Mouse (Mus musculus): Measurements from ENCODE around the gene Mis18a.

The Mis18a gene

DNA sequence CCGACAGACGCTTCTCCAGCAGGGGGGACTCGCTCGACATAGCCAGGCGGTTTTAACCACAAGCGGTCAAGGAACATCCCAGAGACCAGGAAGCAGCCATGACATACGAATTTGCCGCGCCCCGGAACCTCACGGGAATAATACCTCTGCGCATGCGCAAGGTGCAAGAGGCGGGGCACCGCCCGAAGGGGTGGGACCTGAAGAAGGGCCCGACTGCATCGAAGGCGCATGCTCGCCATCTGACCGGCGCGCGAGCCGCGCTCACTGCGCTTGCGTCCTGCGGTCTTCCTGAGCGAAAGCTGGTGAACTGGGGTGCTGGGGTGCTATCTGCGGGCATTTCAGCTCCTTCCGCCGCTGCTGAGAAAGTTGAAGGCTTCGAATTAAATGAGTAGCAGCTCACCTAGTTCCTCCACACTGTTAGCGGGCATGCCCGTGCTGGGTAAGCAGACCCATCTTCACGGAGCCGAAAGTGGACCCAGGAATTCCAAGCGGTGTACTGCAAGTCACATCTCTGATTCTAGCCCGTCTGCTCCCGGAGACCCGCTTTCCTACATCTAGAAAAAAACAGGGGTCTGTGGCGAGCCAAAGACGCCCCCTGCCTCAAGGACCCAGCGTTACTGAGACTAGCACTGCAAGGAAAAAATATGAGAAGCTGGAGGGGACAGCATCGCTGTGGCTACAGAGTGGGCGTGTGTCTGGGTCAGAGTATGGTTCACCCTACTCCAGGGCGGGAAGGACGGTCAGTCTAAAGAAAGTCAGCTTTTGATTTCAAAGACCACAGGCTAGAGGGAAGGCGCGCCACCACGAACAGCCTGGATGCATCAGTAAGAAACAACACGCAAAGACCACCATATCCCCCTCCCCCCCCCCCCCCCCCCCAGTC is at the start of gene Mis18a:
Gene Mis18a, minus strand, starts transcription at position 172 of the 883 bp plus-strand sequence.
- peak; percentile 96 for DNase-seq (ENCODE audit: inconsistent ontology term)

DNA sequence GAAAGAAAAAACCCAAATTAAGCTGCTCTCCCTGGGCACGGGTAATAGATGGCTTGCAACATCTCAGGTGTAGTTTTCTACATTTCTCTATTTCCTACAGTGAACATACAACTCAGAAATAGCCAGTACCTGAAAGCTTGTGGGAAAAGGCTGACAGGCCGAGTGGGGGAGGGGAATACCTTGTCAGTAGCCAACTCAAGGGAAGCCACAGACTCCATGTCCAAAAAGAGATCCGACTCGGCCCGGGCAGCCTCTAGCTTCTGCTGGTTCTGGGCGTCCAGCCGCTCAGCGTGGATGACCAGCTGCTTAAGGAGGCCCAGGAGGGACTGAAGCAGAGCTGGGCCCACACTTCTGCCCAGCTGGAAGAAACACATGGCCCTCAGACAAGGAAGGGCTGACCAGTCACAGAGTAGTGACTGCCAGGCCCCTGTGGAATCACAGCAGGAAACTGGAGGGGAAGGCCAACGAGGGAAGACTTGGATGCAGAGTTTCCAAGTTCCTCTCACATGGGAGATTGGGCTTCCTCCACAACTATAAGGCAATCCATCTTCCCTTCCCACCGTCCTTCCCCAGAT is 48.8 kb upstream of the Mis18a start:
- no peak for DNase-seq (ENCODE audit: inconsistent ontology term)

DNA sequence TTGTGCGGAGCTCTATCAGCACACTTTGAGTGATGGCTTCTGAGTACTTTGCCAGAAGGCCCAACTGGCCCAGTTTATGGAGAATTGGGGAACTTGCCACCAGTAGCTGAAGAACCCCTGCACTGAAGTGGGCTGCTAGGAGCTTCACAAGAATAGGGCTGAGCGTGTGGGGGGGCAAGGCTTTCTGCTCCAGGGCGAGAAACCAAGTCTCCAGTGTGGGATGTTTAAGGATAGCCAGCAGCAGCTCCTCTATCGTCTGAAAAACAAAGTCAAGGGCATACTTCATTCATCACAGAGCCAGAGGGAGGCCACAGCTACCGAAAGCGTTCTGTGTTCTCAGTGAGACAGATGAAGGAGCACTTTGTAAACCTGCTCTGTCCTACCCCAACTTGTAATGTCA is 47.4 kb upstream of the Mis18a start:
- DNase-seq (ENCODE audit: inconsistent ontology term): no peak

DNA sequence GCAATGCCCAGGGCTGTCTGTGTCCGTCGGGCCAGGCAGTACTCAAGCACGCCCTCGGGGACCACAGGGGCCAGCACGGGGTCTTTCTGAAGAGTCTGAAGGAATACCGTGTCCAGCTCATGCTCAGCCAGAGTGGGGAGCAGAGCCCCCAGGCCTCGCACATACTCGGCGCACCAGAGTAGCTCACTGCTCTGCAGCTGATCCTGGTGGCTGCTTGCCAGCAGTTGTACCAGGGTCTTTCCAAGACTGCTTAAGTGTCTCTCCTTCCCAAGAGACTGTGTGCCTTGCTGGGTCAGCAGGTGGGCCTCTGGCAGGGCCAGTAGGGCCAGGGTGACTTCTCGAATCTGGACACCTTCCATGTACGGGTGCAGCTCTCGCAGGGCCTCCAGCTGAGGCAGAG is 47.0 kb upstream of the Mis18a start:
- no peak for DNase-seq (ENCODE audit: inconsistent ontology term)

DNA sequence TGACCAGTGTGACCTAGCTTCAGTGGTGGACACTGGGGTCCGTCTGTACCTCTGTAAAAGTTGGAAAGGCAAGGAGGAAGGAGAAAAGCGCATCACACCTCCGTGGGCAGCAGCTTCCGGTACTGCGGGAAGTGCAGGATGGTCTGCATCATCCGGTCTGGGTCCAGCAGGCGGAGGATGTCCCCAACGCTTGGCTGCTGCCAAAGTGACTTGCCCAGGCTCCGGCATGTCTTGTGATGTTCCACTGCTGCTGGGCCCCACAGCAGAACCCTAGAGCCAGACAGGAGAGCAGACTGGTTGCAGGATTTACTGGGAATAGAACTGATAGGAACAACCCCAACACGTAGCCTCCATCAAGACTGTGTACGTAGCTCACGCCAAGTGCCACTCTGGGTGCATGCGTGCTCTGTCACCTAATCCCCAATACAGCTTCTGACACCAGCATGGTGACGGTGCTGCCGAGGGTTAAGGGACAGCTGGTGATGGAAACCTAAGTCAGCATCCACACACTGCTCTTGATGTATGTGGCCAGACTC is 39.8 kb upstream of the Mis18a start:
- no peak for DNase-seq (ENCODE audit: inconsistent ontology term)

DNA sequence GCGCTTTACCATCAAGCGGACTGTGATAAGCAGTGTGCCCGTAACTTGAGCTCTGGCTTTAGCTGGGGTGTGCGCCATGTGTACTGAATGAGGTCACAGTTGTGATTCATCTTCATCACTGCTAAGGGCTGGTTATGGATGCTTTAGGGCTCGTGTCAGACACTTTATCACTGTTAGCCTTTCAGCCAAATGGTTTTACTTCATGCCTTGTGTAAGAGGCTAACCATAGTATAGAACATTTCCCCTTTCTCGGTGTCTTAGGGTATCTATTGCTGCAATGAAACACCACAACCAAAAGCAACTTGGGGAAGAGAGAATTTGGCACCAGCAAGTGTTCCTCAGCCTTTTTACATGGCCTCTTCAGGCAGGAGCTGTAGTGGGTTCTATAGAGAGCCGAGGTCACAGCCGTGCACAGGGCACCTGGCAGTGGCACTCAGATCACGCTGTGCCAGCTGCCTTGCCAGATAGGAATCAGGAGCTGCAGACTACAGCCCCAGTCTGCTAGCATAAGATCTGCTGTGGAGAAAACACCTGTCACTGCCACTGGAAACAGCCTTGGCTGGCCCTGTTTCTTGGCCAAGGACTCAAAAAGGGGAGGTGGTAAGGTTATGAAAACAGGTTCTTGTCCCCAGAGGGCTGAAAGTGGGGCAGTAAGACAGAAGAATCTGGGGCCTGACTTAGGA is 38.1 kb upstream of the Mis18a start:
- DNase-seq (ENCODE audit: inconsistent ontology term): no peak

DNA sequence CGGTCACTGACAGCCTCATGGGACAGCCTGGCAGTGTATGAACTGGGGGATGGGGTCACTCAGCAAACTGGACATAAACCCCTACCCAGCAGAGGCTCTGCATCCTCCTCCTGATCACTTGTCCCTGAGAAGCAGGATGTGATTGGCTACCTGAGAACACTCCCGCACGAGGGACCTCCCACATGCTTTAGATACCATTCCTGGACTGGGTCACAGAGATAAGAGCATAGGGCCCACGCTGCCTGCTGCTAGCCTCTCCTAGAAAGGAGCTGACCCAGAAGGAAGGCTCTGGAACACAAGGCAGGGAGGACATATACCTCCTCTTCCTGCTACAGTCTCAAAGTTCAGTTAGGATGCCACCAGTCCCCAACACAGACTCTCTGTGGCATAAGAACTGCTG is 33.3 kb upstream of the Mis18a start:
- no peak for DNase-seq (ENCODE audit: inconsistent ontology term)

DNA sequence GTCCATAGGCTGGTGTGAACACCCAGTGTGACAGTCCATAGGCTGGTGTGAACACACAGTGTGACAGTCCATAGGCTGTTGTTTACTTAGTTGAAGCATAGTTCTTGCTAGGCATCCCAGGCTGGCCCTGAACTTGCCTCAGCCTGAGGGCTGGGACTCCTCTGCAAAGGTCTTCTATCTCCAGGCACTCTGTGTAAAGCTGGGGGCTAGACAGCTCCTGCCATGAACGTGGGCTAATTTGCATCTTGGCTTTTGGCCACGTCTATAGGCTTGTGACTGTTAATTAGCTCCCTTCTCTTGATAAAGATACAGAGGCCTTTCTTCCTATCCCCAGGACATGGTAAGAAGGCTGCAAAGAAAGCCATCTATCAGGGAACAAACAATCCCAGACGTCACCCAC is 32.1 kb upstream of the Mis18a start:
- no peak for DNase-seq (ENCODE audit: inconsistent ontology term)

DNA sequence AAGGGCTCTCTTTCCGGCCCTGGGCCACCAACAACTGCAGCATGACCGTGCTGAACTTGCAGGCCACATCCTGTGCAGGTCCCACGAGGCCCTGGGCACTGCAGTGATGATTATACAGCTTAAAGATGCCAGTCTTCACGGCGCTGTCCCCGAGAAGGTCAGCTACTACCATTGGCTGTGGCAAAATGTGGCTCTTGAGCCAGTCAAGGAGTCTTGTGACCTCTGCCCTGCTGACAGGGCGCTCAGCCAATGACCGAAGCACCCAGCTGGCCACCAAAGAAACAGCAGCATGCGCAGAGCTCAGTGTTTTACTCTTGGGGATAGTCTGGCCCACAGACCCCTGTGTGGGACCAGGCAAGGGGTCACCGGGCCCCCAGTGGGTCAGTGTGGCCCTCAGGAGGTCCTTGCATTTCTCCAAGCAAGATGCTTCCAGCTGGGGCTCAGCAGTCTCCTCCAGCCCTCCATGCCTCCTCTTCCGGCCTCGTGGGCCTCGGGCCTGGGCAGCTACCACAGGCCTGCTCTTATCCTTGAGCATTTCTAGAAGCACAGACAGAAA is 26.3 kb upstream of the Mis18a start:
- no peak for DNase-seq (ENCODE audit: inconsistent ontology term)

DNA sequence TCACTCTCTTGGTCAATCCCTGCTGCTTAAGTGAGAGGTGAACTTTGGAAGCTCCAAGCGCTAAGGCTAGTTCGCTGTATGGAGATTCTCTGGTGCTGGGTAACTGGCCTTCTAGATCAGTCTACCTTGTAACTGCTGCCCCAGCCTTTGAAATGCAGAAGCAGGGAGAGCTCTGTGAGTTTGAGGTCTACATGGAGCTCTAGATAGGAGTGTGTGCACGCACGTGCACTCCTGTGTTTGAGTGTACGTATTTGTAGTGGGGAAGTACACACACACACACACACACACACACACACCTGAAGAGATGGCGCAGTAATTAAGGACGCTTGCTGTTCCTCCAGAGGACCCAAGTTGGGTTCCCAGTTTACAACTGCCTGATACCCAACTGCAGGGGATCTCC is 21.0 kb upstream of the Mis18a start:
- DNase-seq (ENCODE audit: inconsistent ontology term): no peak

DNA sequence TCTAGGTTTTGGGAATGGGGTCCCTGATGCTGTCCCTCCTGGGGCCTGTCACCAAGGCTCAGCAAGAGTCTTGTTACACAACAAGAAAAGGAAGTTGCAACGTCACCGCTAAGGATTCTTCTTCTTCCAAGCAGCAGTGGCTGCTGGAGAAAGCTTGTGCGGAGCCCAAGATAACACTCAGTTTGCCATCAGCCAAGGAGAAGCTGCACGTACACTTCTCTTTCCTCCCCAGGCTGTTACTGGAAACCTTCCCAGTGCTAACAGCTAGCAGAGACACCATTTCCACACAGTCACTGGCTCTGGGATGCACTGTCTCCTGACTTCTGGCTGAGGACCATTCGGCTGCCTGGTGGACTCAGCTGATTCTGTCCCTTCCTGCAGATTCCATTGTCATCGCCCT is 19.9 kb upstream of the Mis18a start:
- no peak for DNase-seq (ENCODE audit: inconsistent ontology term)

DNA sequence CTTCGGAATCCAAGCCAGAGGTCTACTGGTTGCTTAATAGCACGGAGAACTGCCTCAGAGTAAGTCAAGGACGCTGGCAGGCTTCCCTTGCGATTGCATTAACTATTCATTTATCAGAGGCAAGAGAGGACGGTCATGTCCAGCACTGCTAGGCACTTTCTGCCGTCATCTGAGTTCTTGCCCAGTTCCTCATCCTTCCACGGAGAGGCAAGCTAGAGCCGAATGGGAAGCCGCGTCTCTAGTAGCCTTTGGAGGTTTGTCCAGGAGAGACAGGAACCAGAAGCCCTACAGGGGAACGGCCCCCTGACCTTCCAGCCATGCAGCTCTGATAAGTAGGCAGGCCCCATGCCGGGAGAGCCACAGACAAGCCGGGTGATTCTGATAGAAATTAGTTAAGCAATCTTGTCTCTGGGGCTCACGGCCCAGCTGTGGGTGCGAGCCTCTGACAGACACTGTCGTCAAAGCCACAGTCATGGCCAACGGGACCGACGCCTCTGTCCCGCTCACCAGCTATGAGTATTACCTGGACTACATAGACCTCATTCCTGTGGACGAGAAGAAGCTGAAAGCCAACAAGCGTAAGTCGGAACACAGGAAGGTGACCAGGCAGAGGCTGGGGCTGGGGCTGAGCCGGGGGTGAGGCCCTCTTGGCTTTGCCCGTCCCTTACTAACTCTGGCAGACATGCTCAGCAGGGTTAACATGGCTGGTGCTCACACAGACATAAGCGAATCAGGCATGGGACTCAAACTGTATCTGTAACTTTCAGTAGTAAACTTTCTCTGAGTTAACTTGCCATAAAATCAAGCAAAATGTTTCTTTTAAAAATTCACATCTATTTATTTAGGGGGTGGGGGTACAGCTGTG is 11.1 kb upstream of the Mis18a start, which contains the start of gene Mrap:
Gene Mrap, plus strand, starts transcription at position 116 of the 865 bp plus-strand sequence.
- no peak for DNase-seq (ENCODE audit: inconsistent ontology term)

DNA sequence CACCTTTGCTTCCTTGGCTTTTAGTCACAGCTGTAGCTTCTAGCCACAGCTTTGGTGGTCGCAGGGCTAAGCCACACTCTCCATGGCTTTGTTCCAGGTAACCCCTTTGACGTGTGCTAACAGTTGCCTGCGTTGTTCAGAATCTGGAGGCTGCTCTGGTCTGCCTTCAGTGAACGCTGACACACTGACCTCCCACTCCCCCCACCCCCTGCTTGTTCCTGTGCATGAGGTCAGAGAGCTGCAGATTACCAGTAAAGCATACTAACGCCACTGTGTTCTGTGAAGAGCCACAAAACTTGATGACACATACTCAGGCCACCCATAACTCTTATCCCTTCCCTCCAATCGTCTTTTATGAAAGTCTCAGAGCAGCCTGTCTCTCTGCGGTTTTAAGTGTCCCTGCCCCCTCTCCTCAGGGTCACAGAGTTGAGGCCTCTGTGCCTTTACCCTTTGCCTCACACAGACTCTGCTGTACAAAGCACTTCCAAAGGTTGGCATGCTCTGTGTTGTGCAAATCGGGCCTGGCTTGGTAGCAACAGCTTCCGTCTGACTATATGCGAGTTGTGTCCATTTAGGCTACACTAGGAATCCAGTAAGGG is 9.6 kb upstream of the Mis18a start:
- peak; percentile 14 for DNase-seq (ENCODE audit: inconsistent ontology term)

DNA sequence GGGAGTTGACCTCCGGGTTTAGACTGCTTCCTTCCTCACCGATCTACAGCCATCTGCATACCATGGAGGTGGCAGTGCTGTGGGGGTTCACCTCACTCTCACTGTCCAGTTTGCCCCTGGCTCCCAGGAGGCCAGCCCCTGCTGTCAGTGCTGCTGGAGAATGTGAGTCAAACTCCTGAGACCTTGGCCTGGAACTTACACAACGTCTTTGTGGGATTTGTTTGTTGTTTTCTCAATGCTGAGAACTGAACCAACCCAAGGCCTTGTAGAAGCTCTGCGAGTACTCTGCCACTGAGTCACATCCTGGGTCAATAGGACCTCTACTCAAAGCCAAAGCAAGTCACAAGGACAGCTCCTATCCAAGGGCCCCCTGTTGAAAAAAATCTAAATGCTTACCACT is 8.4 kb upstream of the Mis18a start:
- no peak for DNase-seq (ENCODE audit: inconsistent ontology term)

DNA sequence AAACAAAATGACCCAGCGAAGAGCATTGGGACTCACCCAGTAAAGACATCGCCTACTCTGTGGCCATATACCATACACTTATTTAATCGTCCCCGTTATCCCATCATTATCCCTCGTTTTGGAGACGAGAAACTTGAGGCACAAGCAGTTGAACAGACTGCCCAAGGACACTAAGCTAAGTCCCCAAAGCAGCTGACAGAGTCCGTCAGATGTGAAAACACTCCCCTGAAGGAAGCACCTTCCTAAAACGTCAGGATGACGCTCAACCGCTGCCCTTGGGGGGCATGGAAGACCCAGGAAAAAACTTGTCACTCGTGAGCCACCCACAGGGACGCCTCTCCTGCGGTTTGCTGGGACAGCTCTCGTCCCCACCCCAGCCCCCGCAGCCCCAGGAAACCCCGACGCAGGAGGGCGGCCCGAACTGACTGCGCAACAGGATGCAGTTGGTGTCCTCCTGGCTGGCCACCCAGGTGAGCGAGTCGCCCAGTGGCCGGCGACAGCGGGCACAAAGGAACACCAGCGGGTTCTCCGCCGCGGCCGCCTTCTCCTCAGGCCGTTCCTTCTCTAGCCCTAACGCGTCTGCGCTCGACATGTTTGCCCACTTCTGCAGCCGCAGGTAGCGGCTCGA is 490 bp downstream of the Mis18a start:
- DNase-seq (ENCODE audit: inconsistent ontology term): no peak

DNA sequence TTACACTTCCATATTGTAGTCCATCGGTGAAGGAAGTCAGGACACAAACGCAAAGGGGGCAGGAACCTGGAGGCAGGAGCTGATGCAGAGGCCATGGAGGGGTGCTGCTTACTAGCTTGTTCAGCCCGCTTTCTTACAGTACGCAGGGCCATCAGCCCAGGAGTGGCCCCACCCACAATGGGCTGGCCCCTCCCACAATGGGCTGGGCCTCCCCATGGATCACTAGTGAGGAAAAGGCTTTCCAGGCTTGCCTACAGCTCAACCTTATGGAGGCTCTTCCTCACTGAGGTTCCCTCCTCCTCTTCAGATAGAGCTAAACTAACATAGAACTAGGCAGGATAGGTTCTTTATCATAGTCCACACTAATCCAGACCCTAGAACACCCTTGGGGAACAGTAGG is 3.2 kb downstream of the Mis18a start:
- no peak for DNase-seq (ENCODE audit: inconsistent ontology term)

DNA sequence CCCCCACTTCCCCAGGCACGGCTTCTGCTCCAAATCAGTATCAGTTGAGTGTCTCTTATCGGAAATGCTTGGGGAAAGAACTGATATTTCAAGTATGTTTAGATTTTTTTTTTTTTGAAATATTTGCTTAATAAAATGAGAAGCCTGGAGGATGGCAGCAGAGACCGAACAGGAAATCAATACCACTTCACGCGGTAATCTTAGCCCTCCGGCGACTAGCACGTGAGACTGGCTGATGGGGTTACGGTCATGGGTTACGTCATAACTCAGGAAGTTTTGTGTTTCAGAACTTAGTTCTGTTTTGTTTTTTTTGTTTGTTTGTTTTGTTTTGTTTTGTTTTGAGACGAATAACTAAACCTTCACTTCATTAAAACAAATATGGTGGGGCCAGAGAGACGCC is 16.9 kb downstream of the Mis18a start:
- DNase-seq (ENCODE audit: inconsistent ontology term): no peak

DNA sequence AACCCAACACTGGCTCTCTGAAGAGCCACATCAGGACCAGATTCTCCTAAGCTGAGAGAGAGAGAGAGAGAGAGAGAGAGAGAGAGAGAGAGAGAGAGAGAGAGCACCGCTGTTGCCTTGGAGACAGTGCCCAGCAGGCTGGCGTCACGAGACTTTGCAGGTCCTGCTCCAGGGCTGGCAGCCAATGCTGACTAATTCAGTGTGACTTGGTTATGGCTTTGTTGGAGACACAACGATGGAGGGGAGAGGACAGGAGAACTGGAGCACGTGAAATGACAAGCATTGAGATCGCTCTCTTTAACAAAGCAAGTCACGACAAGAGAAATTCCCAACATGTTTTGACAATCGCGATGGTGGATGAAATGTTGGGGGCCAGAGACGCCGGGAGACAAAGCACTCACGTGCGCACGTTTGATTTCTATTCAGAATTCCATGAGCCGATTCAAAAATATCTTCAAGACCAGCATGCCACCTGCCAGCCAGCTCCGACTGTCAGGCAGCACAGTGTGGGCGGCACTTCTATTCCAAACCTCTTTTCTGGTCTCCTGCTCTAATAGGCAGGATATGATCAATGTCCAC is 17.4 kb downstream of the Mis18a start:
- DNase-seq (ENCODE audit: inconsistent ontology term): peak; percentile 89

DNA sequence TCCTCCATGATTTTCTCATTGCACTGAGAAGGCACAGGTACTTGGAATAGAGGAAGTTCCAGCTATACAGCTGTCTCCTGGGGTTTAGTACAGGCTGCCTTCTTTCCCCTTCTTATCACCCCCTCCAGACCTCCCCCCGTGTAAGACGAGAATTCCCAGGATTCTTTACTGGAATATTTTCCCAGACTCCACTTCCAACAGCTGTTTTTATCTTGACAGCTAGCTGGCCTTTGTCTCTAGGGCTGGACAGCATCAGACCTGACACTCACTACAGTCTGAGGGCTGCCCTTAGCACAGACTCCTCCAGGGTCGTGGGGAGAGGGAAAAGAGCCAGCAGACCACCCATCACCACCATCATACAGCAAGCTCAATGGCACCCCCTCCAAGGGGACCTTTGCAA is 20.9 kb downstream of the Mis18a start:
- no peak for DNase-seq (ENCODE audit: inconsistent ontology term)
